Mouse (Mus musculus) neural tube, embryonic 14.5 days (tissue): ENCODE data around the gene Numbl. TPM values are rescaled to one million over a fixed set of nuclear protein-coding genes. Genes with fewer than 3 reads are reported as not detected.

ENCODE experiments used
- ATAC-seq: fragments of 200-750 bp; cut with Nextera tagmentation; 2 replicates; pipeline ENCODE4 v1.8.0; 2017; ENCODE audit warnings: low read depth, mild to moderate bottlenecking, moderate TSS enrichment, moderate library complexity
- H3K27ac ChIP-seq: fragments of 300-500 bp; sonication (generic); 2 replicates; pipeline ENCODE4 v1.5.1; 2014; ENCODE audit warnings: low read depth, mild to moderate bottlenecking, control low read depth, low read length, moderate library complexity, mixed read lengths
- H3K27me3 ChIP-seq: fragments of 300-500 bp; sonication (generic); 2 replicates; pipeline ENCODE4 v1.6.1; 2014; ENCODE audit warnings: low read length; ENCODE audit not compliant: control insufficient read depth, insufficient read depth
- H3K36me3 ChIP-seq: fragments of 300-500 bp; sonication (generic); 2 replicates; pipeline ENCODE4 v1.6.1; 2014; ENCODE audit warnings: low read length, mixed read lengths; ENCODE audit not compliant: control insufficient read depth, insufficient read depth
- H3K4me1 ChIP-seq: fragments of 300-500 bp; sonication (generic); 2 replicates; pipeline ENCODE4 v1.6.1; 2014; ENCODE audit warnings: low read length; ENCODE audit not compliant: control insufficient read depth, insufficient read depth
- H3K4me2 ChIP-seq: fragments of 300-500 bp; sonication (generic); 2 replicates; pipeline ENCODE4 v1.6.1; 2014; ENCODE audit warnings: mild to moderate bottlenecking, low read depth, low read length, control low read depth
- H3K4me3 ChIP-seq: fragments of 300-500 bp; sonication (generic); 2 replicates; pipeline ENCODE4 v1.5.1; 2014; ENCODE audit warnings: low read depth, low read length, control low read depth, mixed read lengths
- H3K9ac ChIP-seq: fragments of 300-500 bp; sonication (generic); replicated peaks from 2 replicates; pipeline ENCODE4 v1.6.1; 2014; ENCODE audit warnings: low read depth, mild to moderate bottlenecking, control low read depth, low read length, mixed read lengths
- H3K9me3 ChIP-seq: fragments of 300-500 bp; sonication (generic); 2 replicates; pipeline ENCODE4 v1.6.1; 2016; ENCODE audit warnings: low read length; ENCODE audit not compliant: control insufficient read depth
- WGBS: fragments of 180-500 bp; shearing (Covaris S2); extraction: QIAGEN DNeasy Blood & Tissue Kit; methylation state at CpG from one replicate; pipeline ENCODE4 v1.1.7; 2014; 5-methylcytosine and 5-hydroxymethylcytosine counted together
- polyA plus RNA-seq: library from polyadenylated mRNA; unstranded; fragments of >200 nt; fragmentation: Nextera tagmentation; extraction: Ambion mirVana; gene quantifications from 2 replicates; pipeline ENCODE4 v1.2.1, GENCODE M21; 2014

Gene Numbl
- polyA plus RNA-seq, 1 experiment from 2014 or later, result 27.9 TPM

- Histone ChIP-seq H3K27ac (no peak overlapping the region), H3K27me3 (no peaks in the 10 kb centered on the region), H3K9me3 (no peaks in the 10 kb centered on the region), H3K36me3 (no peaks in the 10 kb centered on the region), H3K4me3 (peak overlapping the region; percentile 12; the same call in 1 of the 2 replicates), H3K4me2 (peak overlapping the region; percentile 43; the same call in 1 of the 2 replicates), H3K4me1 (no peaks in the 10 kb centered on the region), H3K9ac (no peak overlapping the region)
- 10% methylated on average over 28 of the region's 28 CpGs for WGBS
- 0 out of 2 replicates have a peak, but pooled peaks have one; percentile 32 for ATAC-seq
Measured at GRCm38 (mm10) chr7:27308821-27309549, 50.8 kb downstream of the Numbl start.

- Histone ChIP-seq H3K4me1 (no peaks in the 10 kb centered on the region), H3K9ac (no peak overlapping the region), H3K4me3 (no peak overlapping the region), H3K36me3 (no peaks in the 10 kb centered on the region), H3K4me2 (peak overlapping the region; percentile 45; the same call in 1 of the 2 replicates), H3K27me3 (no peaks in the 10 kb centered on the region), H3K27ac (no peak overlapping the region), H3K9me3 (no peaks in the 10 kb centered on the region)
- ATAC-seq, result no peak
- 35% methylated on average over 3 of the region's 3 CpGs for WGBS
Measured at GRCm38 (mm10) chr7:27309832-27310231, 51.6 kb downstream of the Numbl start.

GRCm38 (mm10) chr7:27310306-27310705 lies 52.1 kb downstream of the Numbl start:
- Histone ChIP-seq H3K9me3 (no peaks in the 10 kb centered on the region), H3K4me1 (no peaks in the 10 kb centered on the region), H3K4me3 (peak overlapping the region; percentile 24; the same call in 1 of the 2 replicates), H3K4me2 (peak overlapping the region; percentile 45), H3K27ac (no peak overlapping the region), H3K36me3 (no peaks in the 10 kb centered on the region), H3K27me3 (no peaks in the 10 kb centered on the region), H3K9ac (peak overlapping the region; percentile 21; the same call in 1 of the 2 replicates)
- WGBS, result 6% methylated on average over 17 of the region's 17 CpGs
- ATAC-seq, result peak; percentile 60; the same call in 1 of the 2 replicates

- Histone ChIP-seq H3K36me3 (no peaks in the 10 kb centered on the region), H3K9ac (no peak overlapping the region), H3K9me3 (no peaks in the 10 kb centered on the region), H3K4me3 (no peak overlapping the region), H3K4me2 (no peak overlapping the region), H3K4me1 (no peaks in the 10 kb centered on the region), H3K27ac (no peak overlapping the region), H3K27me3 (no peaks in the 10 kb centered on the region)
- no peak for ATAC-seq
- 51% methylated on average over 8 of the region's 8 CpGs for WGBS
Measured at GRCm38 (mm10) chr7:27310996-27311535, 52.8 kb downstream of the Numbl start.

- WGBS, result 89% methylated on average over 12 of the region's 12 CpGs
- ATAC-seq, result no peak
- H3K4me2 ChIP-seq, result no peak overlapping the region
- H3K9ac ChIP-seq, result no peak overlapping the region
- H3K27ac ChIP-seq, result no peak overlapping the region
- no peaks in the 10 kb centered on the region for H3K4me1 ChIP-seq
- H3K4me3 ChIP-seq, result no peak overlapping the region
- no peaks in the 10 kb centered on the region for H3K9me3 ChIP-seq
- H3K36me3 ChIP-seq, result no peaks in the 10 kb centered on the region
- H3K27me3 ChIP-seq, result no peaks in the 10 kb centered on the region
Measured at GRCm38 (mm10) chr7:27311651-27312284, 53.5 kb downstream of the Numbl start.

- no peak for ATAC-seq
- H3K4me2 ChIP-seq, result no peak overlapping the region
- H3K4me1 ChIP-seq, result no peaks in the 10 kb centered on the region
- H3K4me3 ChIP-seq, result no peak overlapping the region
- H3K27ac ChIP-seq, result no peak overlapping the region
- WGBS, result 93% methylated on average over 3 of the region's 3 CpGs
- H3K9me3 ChIP-seq, result no peaks in the 10 kb centered on the region
- H3K9ac ChIP-seq, result no peak overlapping the region
- no peaks in the 10 kb centered on the region for H3K36me3 ChIP-seq
- H3K27me3 ChIP-seq, result no peaks in the 10 kb centered on the region
Measured at GRCm38 (mm10) chr7:27314393-27314792, 56.2 kb downstream of the Numbl start.

GRCm38 (mm10) chr7:27315958-27316357 lies 57.7 kb downstream of the Numbl start:
- no peak overlapping the region for H3K4me2 ChIP-seq
- no peak overlapping the region for H3K4me3 ChIP-seq
- no peak overlapping the region for H3K9ac ChIP-seq
- H3K27ac ChIP-seq, result no peak overlapping the region
- H3K36me3 ChIP-seq, result no peaks in the 10 kb centered on the region
- H3K27me3 ChIP-seq, result no peaks in the 10 kb centered on the region
- H3K4me1 ChIP-seq, result no peaks in the 10 kb centered on the region
- 32% methylated on average over 7 of the region's 7 CpGs for WGBS
- no peaks in the 10 kb centered on the region for H3K9me3 ChIP-seq
- ATAC-seq, result no peak

GRCm38 (mm10) chr7:27319411-27319810 lies 61.2 kb downstream of the Numbl start:
- WGBS, result 91% methylated on average over 22 of the region's 22 CpGs
- no peak for ATAC-seq
- H3K9me3 ChIP-seq, result no peaks in the 10 kb centered on the region

GRCm38 (mm10) chr7:27322291-27322690 lies 64.1 kb downstream of the Numbl start:
- H3K36me3 ChIP-seq, result no peaks in the 10 kb centered on the region
- ATAC-seq, result no peak
- H3K27me3 ChIP-seq, result peaks cover 24% of the 10 kb centered on the region
- WGBS, result 21% methylated on average over 13 of the region's 13 CpGs
- no peaks in the 10 kb centered on the region for H3K4me1 ChIP-seq
- H3K4me2 ChIP-seq, result no peak overlapping the region
- no peak overlapping the region for H3K4me3 ChIP-seq
- no peak overlapping the region for H3K9ac ChIP-seq
- H3K9me3 ChIP-seq, result no peaks in the 10 kb centered on the region
- H3K27ac ChIP-seq, result no peak overlapping the region

More at GRCm38 (mm10) chr7:27319411-27319810, 61.2 kb downstream of the Numbl start:
- peaks cover 3% of the 10 kb centered on the region; the same call in 1 of the 2 replicates for H3K27me3 ChIP-seq
- no peaks in the 10 kb centered on the region for H3K4me1 ChIP-seq
- no peak overlapping the region for H3K4me3 ChIP-seq
- H3K27ac ChIP-seq, result no peak overlapping the region
- H3K9ac ChIP-seq, result no peak overlapping the region
- no peak overlapping the region for H3K4me2 ChIP-seq
- no peaks in the 10 kb centered on the region for H3K36me3 ChIP-seq
